Mouse (Mus musculus): ENCODE results near the gene Dmgdh.

The Dmgdh gene

DNA sequence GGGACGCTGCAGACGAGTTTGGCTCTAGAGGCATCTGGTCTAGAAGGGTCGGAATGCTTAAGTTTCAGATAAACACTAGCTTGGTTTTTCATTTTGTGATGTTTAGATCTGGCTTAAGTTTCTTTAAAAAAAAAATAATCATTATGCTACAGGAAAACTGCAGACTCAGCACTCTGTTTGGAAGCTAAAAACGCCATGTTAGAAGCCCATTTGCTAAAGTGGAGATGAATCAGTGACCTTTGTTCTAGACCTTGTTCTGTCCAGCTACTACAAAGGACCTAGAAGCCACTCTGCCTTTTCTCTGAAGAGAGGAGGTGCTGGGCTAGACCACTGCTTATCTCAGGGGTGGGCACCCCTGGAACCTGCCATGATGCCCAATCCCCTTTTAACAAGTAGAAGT lies 36.1 kb downstream of the Dmgdh start:
- DNase-seq (ENCODE audit: low read depth, low spot score): no peak

DNA sequence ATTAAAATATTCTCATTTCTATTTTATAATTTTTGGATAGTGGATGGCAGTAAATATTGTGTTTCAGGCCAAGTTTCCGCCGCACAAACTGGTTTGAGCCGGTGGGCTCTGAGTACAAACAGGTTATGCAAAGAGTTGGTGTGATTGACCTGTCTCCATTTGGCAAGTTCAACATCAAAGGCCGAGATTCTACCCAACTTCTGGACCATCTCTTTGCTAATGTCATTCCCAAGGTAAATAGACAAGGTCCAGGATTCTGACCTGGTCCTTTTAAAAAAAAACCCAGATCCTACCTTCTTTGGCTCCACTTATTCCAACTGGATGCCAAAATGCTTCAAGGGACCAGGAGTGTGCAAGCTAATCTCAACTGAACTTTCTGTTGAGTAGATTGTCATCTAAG lies 37.0 kb downstream of the Dmgdh start:
- DNase-seq (ENCODE audit: low read depth, low spot score): no peak

DNA sequence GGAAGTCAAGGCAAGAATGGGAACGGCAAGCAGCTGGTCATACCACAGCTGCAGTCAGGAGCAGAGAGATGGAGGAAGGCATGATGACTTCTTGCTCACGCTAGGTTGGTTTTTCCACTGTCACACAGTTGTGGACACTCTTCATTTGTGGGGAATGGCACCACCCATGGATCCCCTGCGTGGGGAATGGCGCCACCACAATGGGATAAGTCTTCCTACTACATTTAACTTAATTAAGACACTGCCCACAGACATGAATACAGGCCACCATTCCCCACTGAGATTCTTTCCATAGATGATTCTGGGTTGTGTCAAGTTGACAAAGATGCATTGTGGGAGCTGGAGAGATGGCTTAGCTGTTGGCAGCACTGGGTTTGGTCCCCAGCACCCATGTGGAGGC lies 38.1 kb downstream of the Dmgdh start:
- DNase-seq (ENCODE audit: low read depth, low spot score): no peak

DNA sequence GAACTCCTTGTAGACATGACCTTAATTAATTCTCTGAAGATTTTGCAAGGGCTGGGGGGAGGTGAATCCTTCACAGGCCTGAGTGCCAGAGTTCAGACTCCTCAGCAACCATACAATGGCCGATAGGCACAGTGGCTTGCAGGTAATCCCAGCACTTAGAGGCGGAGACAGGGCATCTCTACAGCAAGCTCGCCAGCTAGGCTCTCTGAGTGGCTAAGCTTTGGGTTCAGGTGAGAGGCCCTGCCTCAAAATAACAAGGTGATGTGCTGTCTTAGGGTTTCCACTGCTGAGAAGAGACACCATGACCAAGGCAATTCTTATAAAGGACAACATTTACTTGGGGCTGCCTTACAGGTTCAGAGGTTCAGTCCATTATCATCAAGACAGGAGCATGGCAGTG lies 39.6 kb downstream of the Dmgdh start:
- DNase-seq (ENCODE audit: low read depth, low spot score): no peak

DNA sequence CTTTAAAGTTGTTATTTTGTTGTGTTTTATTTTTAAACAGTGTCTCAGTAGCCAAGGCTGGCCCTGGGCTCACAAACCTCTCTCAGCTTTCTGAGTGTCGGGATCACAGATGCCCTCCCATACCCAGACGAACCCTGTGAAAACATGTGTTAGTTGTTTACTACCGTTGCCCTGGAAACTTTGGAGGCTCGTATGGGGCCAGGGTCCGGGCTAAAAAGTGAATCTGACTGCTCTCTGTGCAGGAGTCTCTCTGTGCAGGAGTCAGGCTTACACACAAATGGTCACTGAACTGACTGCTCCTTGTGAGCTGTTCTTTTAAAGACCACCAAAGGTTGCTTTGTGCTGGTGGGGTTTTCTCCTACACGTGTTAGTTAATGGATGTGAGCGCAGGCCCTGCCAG lies 42.9 kb downstream of the Dmgdh start:
- DNase-seq (ENCODE audit: low read depth, low spot score): no peak

DNA sequence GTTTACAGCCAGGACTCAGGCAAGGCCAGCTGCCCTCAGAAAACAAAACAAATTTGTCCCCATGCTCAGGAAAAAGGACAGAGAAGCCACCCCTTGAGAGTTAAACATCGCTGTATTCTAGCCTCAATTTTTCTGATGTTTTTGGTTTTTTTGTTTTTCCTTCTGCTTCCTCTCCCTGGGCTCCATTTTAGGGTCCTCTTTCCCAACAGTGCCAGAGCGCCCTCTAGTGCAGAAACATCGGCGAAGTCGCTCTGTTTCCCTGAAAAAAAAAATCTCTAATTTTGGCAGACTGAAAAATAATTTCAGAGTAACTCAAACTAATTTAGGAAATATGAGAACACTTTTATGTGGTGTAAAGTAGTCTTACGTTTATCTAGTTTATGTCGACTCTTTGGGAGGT lies 44.7 kb downstream of the Dmgdh start:
- DNase-seq (ENCODE audit: low read depth, low spot score): peak; percentile 54

DNA sequence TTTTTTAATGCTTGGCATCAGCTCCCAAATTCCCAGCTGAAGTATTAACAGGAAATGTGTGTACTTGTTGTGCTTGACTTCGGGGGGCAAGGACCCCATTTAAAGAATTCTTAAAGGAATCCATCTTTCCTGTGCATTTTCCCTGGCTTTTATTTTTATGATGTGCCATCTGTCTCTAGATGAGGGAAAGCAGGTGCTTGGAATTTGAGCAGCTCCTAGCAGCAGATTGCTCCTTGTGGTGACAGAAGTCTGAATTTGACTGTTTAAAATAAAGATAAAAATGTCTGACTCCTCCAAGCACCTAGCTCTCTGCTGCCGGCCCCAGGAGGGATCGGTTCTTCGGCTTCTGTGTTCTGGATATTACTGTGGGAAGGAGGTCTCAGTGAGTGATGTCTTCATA lies 47.7 kb downstream of the Dmgdh start:
- DNase-seq (ENCODE audit: low read depth, low spot score): no peak

DNA sequence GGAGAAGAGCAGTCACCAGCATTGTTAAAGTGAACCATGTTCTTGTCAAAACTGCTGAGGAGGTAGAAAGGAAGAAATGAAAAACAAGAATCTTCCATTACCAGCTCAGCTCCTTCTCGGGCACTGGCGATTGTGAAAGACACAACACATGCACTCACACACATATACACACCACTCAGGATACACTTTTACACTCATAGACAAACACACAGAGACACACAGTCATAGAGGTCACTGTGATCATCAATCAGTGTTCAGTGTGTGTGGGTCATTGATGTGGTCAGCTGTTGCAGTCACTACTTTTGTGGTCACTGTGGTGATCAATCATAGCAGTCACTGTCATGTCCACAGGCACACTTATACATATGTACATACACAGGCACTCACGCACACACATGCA lies 49.2 kb downstream of the Dmgdh start:
- DNase-seq (ENCODE audit: low read depth, low spot score): no peak

DNA sequence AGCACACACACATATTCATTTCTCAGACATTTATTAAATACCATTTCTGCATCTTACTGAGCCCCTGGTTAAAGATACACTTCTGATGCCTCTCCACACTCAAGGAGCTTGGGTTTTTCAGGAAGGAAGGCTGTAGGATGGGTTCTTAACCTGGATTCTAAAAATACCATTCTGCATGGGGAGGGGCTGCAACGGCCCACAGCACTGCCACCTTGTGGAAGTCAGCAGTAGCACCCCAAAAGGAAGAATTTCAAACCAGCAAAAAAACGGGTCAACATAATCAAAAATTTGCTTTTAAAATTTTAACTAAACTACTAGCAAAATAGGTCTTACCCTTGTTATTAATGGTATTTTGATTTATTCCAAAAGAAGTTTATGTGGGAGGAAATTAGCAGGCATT lies 50.0 kb downstream of the Dmgdh start:
- DNase-seq (ENCODE audit: low read depth, low spot score): no peak

DNA sequence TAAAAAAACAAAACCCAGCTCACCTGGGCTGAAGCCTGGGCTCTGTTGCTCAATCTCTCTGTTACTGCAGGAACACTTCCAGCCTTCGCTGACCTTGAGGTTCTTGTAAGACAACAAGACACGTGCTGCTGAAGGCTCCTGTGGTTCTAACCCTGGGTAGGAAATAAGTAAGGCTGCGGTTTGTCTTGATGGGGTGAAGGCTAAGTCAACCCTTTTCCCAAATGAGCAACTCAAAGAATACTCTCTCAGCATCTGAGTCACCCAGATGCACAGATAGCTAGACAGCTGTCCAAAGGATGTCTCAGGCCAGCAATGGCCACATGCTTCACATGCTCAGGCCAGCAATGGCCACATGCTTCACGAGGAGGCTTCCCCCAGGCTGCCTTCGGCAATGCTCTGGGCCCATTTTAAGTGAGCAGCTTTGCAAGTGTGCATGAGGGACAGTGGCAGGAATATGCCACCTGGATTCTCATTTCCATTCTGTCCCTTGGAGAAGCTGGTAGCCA lies 61.0 kb downstream of the Dmgdh start:
- no peak for DNase-seq (ENCODE audit: low read depth, low spot score)

DNA sequence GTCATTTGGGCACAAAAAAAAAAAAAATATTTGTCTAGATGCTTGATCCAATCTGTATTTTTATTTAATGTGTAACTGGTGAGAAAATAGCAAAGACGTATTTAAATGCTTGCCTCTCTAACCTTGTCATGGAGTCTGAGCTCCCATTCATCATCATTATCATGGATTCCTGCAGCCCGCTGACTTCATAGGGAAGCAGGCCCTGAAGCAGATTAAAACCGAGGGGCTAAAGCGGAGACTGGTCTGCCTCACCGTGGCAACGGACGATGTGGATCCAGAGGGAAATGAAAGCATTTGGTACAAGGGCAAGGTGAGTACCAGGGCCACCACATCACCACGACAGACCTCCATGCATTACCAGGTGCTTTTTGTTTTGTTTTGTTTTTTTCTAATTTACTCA lies 69.9 kb downstream of the Dmgdh start:
- DNase-seq (ENCODE audit: low read depth, low spot score): no peak

DNA sequence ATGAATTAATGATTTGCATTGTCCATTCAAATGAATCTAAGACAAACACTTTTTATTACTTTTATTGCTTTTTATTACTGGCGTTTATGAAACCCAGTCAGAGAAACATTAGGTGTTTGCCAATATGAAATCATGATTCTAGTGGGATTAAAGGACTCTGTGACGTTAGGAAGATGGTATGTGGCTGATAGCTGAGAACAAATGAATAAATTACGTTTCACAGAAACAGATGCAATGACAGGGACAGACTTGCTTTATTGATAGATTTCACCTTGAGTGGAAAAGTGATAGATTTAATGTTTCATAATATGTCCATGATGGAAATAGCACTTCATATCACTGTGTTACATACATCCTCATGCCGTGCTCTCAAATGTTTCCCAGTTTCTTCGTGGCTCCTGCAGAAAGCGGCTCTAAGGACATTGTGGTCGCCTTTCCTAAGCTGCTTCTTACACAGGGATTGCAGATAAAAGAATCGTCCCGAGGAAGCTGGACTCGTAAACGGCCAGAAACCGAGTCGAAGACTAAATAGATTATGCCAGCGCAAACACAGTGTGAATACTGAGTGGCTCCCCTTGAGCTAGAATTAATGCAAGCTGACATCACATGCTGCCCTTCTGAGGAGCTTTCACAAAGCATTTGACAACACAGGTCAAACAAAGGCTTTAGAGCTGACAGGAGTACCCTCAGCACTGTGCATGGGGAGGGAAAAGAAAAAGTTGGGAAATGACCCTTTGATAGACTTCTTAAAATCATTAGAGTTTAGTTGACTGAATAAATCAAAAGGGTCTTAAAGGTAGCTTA lies 78.6 kb downstream of the Dmgdh start:
- no peak for DNase-seq (ENCODE audit: low read depth, low spot score)

DNA sequence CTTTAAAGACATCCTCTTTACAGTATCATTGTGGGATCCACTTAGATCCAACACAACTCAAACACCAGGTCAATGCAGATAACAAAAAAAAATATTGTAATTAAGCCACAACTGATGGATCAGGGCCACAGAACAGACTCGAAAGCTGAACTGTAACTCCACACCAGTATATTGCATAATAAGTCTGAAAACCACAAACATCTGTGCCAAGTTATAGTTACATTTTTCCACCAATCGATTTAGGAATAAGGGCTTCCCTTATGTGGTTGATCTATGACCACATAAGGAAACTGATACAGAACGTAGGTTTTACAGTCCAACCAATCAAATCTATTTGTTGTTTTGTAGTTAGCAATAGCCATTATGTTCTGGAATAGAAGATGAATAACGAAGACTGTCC lies 80.9 kb downstream of the Dmgdh start:
- no peak for DNase-seq (ENCODE audit: low read depth, low spot score)

DNA sequence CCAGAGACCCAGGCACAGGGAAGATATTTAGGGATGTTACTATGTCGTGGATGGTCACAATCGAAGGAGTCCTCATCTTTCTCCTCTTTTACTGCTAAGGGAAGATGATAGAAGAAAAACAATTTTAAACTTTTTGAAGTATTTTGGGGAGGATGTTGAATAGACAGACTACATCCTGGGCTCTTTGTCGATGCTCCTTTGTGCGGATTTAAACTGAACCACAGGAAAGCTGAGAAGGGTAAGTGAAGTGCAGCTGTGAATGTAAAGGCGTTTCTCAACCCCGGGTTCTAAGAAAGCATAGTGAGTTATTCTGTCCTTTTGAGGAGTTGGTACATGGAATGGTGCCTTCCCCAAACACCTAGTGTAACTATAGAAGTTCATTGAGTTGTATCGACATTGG lies 82.4 kb downstream of the Dmgdh start:
- DNase-seq (ENCODE audit: low read depth, low spot score): no peak

DNA sequence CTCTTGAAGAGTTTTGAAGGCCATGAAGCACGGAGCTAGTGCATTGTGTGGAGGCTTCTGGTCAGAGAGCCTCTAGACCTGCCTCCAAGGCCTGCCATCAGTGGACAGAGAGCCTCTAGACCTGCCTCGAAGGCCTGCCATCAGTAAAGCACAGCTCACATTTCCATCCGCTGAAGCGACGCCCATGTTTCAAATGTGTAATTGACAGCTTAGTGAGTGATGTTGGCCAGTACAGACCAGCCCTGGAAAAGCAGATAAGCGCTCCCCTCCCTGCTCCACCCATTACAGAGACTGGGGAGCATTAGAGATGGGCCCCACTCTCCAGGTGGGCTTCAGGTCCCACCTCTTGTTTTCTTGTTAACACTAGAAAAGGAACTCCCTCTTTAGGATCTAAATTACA lies 83.3 kb downstream of the Dmgdh start:
- DNase-seq (ENCODE audit: low read depth, low spot score): no peak

DNA sequence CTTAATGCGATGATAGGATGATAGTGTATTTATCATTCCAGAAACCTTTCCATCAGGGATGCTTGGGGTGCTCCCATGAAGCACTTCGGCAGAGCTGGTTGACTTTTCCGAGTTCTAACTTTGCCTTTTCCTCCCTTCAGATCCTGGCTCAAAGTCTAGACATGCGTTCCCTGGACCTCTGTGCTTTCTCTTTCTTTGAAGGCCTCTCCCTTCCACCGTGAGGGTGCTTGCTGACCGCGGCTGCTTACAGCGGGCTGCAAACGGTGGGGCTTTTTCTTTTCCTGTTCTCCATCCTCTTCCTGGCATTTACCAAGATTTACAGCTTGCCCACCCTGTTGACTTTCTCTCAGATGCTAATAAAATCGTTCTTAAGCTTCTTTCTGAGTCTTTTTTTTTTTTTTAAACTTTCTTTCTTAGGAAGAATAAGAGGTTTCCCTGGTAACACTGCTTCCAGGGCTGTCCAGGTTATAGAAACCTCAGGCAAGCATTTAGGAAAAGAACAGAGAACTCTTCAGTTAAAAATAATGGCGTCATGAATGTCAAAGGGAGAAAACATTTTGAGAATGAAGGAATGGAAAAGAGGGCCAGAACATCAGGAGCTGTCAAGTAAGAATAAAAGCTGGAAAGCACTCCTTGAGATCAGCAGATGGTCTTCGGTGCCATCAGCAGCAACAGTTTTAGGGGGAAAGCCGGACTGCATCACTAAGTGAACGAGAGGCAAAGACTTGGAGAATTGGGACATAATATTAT lies 84.1 kb downstream of the Dmgdh start:
- no peak for DNase-seq (ENCODE audit: low read depth, low spot score)

DNA sequence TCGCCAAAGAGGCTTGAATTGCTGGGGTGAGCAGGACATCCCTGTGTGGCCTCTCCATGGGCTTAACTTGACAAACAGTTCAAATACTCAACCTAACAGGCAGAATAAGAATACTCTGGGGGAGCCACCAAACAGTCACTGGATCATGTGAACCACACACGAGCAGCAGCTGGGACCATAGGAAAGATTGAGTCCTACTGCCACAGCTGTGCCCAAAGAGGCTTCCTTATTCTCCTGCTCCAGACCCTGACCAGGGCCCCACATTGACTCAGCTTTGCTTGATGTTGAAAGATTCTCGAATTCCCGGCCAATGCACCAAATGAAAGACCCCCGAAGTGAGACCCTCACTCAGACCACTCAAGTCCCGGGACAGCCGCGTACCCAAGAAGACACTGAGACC lies 87.6 kb downstream of the Dmgdh start:
- DNase-seq (ENCODE audit: low read depth, low spot score): no peak

DNA sequence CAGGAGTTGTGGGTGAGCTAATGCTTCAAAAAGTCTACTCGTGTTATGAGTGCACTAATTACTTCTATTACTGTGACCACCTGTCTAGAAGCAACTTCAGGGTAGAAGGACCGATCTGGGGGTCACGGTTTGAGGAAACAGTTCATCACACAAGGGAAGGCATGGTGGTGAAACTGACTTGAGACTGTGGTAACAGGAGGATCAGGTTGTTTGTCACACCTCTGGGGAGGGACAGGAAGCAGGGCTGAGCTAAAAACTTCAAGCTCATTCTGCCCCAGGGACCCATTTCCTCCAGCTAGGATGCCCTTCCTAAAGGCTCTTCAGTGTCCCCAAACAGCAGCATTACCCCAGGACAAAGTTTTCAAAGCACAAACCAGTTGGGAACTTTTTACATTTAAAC lies 88.6 kb downstream of the Dmgdh start:
- no peak for DNase-seq (ENCODE audit: low read depth, low spot score)

DNA sequence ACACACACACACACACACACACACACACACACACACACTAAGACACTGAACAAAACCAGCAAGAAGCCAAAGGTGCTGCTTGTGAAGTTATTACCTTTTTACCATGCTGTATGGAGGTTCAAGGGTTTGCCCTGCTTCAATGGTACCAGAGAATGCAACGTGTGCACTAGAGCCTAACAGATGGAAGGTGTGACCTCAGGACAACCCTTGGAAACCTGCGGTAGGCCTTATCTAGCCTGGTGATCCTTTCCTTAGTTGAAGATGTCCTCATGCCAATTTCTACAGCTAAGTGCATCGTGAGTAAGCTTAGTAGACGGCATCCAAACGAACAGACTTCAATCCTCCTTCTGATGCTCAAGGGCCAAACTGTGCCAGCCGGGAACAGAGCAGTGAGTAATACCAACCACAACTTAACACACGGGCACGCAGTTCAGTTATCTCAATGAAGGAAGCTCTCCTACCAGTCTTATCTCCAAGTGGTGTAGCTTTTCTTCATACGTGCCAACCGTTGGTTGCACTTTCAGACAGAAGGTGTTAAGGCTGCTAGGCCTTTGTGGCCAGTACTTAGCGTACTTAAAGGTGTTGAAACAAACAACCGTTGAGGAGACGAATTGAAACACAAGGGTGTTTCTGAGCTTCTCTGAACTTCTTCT lies 90.2 kb downstream of the Dmgdh start:
- DNase-seq (ENCODE audit: low read depth, low spot score): no peak

DNA sequence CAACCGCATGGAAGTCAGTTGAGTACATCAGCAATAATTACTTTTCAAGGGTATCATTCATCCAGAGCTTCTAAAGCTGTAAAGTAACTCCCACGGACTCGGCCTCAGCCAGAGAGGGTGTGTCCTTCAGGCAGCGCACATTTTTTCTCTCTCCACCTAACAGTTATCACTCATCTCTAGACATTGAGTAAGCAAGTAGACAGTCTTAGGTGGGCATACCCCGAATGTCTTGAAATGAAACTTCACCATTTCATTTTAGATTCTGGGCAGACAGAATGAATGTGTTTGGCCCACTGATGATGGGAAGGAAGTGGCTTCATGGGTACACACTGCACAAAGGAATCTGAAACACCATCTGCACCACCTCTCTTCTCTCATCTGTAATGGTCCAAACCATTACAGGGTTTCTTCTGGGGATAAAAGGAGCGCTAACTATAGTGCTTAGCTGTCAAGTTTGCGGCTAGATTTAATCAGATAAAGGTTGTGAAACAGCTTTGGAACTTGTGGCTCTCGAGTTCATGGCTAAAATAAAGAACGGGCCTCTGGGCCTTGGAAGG lies 96.9 kb downstream of the Dmgdh start:
- no peak for DNase-seq (ENCODE audit: low read depth, low spot score)

DNA sequence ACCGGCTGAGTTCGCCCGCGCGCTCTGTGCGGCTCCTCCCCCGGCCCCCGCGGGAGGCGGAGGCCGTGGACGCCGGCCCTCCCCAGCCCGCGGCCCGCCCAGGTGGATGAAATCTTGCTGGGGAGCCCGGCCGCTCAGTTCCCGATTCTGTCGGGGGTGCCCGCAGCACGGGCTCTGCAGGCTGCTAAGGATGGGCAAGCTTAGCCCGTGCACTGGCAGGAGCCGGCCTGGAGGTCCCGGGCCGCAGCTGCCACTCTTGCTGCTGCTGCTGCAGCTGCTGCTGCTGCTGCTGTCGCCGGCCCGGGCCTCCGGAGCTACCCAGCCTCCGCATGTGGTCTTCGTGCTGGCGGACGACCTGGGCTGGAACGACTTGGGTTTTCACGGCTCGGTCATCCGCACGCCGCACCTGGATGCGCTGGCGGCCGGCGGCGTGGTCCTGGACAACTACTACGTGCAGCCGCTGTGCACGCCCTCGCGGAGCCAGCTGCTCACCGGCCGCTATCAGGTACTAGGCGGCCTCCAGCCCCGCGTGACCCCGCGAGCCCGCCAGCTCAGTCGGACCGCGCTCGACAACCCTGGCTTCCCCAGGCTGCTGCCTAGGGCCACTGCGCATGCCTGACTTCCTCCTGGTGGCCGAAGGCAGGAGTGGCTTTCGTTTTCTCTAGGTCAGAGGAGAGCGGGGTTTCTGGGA lies 97.5 kb downstream of the Dmgdh start, which contains the start of gene Arsb:
Arsb (plus strand) TSS at position 43 of the 691 bp plus-strand sequence.
- peak; percentile 74 for DNase-seq (ENCODE audit: low read depth, low spot score)

DNA sequence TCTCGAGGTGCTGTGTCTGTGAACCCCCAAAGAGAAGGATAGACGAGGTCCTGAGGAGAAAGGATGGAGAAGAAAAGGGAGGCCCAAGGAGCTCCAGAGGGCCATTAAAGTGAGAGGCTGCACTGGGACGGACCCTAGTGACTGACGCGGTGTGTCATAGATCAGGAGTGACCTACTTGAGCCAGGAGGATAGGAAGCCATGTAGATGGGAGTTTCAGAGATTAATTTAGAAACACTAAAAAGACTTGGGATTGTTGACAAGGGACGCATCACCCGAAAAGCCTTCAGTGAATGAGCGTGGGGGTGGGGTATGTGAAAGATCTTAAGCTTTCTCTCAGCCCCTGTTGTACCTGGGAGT lies 98.0 kb downstream of the Dmgdh start:
- no peak for DNase-seq (ENCODE audit: low read depth, low spot score)
